Mouse (Mus musculus): ENCODE results near the gene Trp53i13.

Gene Trp53i13

GRCm38 (mm10) chr11:77492311-77492871, 23.4 kb downstream of the Trp53i13 start:
- peak; percentile 56 for DNase-seq (ENCODE audit: extremely low read depth, low read depth)

- peak; percentile 70 for DNase-seq (ENCODE audit: extremely low read depth, low read depth)
These were observed 24.1 kb downstream of the Trp53i13 start for GRCm38 (mm10) chr11:77491502-77492291.

- peak; percentile 60 for DNase-seq (ENCODE audit: extremely low read depth, low read depth)
These were observed 24.7 kb downstream of the Trp53i13 start for GRCm38 (mm10) chr11:77491123-77491501.

- DNase-seq (ENCODE audit: extremely low read depth, low read depth) = no peak
These were observed 25.3 kb downstream of the Trp53i13 start for GRCm38 (mm10) chr11:77490451-77490850.

- DNase-seq (ENCODE audit: extremely low read depth, low read depth) = no peak
These were observed 26.1 kb downstream of the Trp53i13 start, which contains the start of gene Ankrd13b for GRCm38 (mm10) chr11:77489591-77490235. TSS of gene Ankrd13b (minus strand) at chr11:77489678.

GRCm38 (mm10) chr11:77488771-77489581, 26.8 kb downstream of the Trp53i13 start:
- DNase-seq (ENCODE audit: extremely low read depth, low read depth) = no peak

- no peak for DNase-seq (ENCODE audit: extremely low read depth, low read depth)
These were observed 29.0 kb downstream of the Trp53i13 start for GRCm38 (mm10) chr11:77486798-77487197.

- DNase-seq (ENCODE audit: extremely low read depth, low read depth) = no peak
These were observed 30.6 kb downstream of the Trp53i13 start for GRCm38 (mm10) chr11:77485229-77485628.

GRCm38 (mm10) chr11:77483510-77484255, 32.1 kb downstream of the Trp53i13 start:
- DNase-seq (ENCODE audit: extremely low read depth, low read depth) = no peak

GRCm38 (mm10) chr11:77483043-77483442, 32.7 kb downstream of the Trp53i13 start:
- DNase-seq (ENCODE audit: extremely low read depth, low read depth) = no peak

- no peak for DNase-seq (ENCODE audit: extremely low read depth, low read depth)
These were observed 38.9 kb downstream of the Trp53i13 start for GRCm38 (mm10) chr11:77476895-77477294.

- no peak for DNase-seq (ENCODE audit: extremely low read depth, low read depth)
These were observed 39.6 kb downstream of the Trp53i13 start for GRCm38 (mm10) chr11:77476216-77476615.

- no peak for DNase-seq (ENCODE audit: extremely low read depth, low read depth)
These were observed 43.0 kb downstream of the Trp53i13 start for GRCm38 (mm10) chr11:77472775-77473174.

GRCm38 (mm10) chr11:77471407-77471806, 44.4 kb downstream of the Trp53i13 start:
- no peak for DNase-seq (ENCODE audit: extremely low read depth, low read depth)

GRCm38 (mm10) chr11:77468397-77468796, 47.4 kb downstream of the Trp53i13 start:
- no peak for DNase-seq (ENCODE audit: extremely low read depth, low read depth)

GRCm38 (mm10) chr11:77467784-77468183, 48.0 kb downstream of the Trp53i13 start:
- peak; percentile 69 for DNase-seq (ENCODE audit: extremely low read depth, low read depth)

GRCm38 (mm10) chr11:77467157-77467556, 48.6 kb downstream of the Trp53i13 start:
- peak; percentile 47 for DNase-seq (ENCODE audit: extremely low read depth, low read depth)

- no peak for DNase-seq (ENCODE audit: extremely low read depth, low read depth)
These were observed 49.2 kb downstream of the Trp53i13 start for GRCm38 (mm10) chr11:77466544-77466943.

- no peak for DNase-seq (ENCODE audit: extremely low read depth, low read depth)
These were observed 50.7 kb downstream of the Trp53i13 start for GRCm38 (mm10) chr11:77465111-77465510.

- DNase-seq (ENCODE audit: extremely low read depth, low read depth) = no peak
These were observed 51.1 kb downstream of the Trp53i13 start for GRCm38 (mm10) chr11:77464684-77465083.

- no peak for DNase-seq (ENCODE audit: extremely low read depth, low read depth)
These were observed 52.0 kb downstream of the Trp53i13 start for GRCm38 (mm10) chr11:77463786-77464185.

Data from MEL-GATA-1-ER (cell line).